Mouse (Mus musculus) olfactory bulb, adult 2 months (tissue): ENCODE data around the gene Samd4.

Source experiments
- CTCF ChIP-seq: fragments of 200-500 bp; IDR thresholded peaks from 2 replicates; pipeline ENCODE4 v1.5.1; 2012; ENCODE audit warnings: low read depth, mild to moderate bottlenecking, low read length, moderate library complexity; ENCODE audit not compliant: insufficient read depth
- POLR2A ChIP-seq: fragments of 200-500 bp; IDR thresholded peaks from 2 replicates; pipeline ENCODE4 v1.6.1; 2012; ENCODE audit warnings: mild to moderate bottlenecking, low read depth, low read length, moderate library complexity; ENCODE audit not compliant: insufficient read depth

DNA sequence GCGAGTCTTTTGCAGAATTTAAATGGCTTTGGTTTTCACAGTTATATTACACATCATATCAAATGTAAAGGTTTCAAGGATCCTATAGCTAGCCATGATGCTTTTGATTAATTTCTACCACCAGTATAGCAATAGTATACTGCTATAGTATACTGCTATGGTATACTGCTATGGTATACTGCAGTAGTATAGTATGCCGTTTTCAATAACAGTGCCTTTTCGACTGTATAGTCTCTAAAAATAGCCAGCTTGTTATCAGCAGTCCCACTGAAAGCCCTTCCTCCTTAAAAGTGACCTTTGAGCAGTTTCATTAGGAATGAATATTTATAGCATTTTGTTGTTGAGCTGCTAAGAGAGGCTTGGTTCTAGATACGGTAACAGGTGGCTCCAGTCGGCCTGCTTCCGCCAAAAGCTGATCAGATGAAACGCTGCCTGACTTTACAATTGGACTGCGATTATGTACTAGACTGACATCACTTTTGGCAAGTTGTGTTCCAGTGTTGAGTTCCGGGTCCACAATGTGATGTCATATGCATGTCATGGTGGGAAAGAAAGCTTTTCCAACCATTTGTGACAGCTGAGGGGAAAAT lies 19.9 kb downstream of the Samd4 start:
- TF ChIP-seq CTCF: no peak
- no peak for TF ChIP-seq POLR2A
